Mouse (Mus musculus) ES-Bruce4 (cell line): ENCODE measurements around the gene Plcxd2.

ENCODE experiments used
- CTCF ChIP-seq: IDR thresholded peaks from one replicate; pipeline ENCODE4 v1.8.1; 2011; ENCODE audit warnings: low read depth, low read length
- EP300 ChIP-seq: IDR thresholded peaks from 2 replicates; pipeline ENCODE4 v1.6.1; 2011; ENCODE audit warnings: low read depth, low read length; ENCODE audit not compliant: insufficient read depth
- POLR2A ChIP-seq: IDR thresholded peaks from one replicate; pipeline ENCODE4 v1.8.1; 2011; ENCODE audit warnings: low read length; ENCODE audit not compliant: insufficient read depth

DNA sequence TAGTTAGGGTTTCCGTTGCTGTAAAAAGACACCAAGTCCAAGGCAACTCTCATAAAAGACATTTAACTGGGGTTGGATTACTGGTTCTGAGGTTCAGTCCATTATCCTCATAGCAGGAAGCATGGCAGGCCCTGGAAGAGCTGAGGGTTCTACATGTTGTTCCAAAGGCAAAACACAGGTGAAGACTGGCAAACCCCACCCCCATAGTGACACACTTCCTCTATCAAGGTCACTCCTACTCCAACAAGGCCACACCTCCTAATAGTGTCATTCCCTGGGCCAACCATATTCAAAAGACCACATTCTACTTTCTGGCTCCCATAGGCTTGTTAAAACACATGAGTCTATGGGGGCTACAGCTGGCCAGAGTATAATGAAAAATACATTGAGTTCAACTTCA, 1.7 kb upstream of the Plcxd2 start:
- TF ChIP-seq EP300: no peak
- no peak for TF ChIP-seq CTCF
- TF ChIP-seq POLR2A: peak; percentile 21
